Mouse (Mus musculus) midbrain, embryonic 11.5 days (tissue): Measurements from ENCODE around the gene Baiap2l1. TPM values are rescaled to one million over a fixed set of nuclear protein-coding genes. Genes with fewer than 3 reads are reported as not detected.
A peak's percentile ranks its signal among the peaks of the same experiment; 100 is the strongest.

Source experiments
- ATAC-seq: fragments of 200-750 bp; cut with Nextera tagmentation; 2 replicates; pipeline ENCODE4 v1.8.0; 2017; ENCODE audit warnings: moderate TSS enrichment, moderate library complexity; ENCODE audit not compliant: low FRiP score
- DNase-seq: peaks from one replicate; pipeline ENCODE4 v3.0.0; 2015; ENCODE audit warnings: low spot score; ENCODE audit errors: missing footprints
- H3K27ac ChIP-seq: fragments of 300-500 bp; sonication (generic); 2 replicates; pipeline ENCODE4 v1.5.1; 2014; ENCODE audit warnings: low read depth, low read length
- H3K27me3 ChIP-seq: fragments of 300-500 bp; sonication (generic); 2 replicates; pipeline ENCODE4 v1.6.1; 2014; ENCODE audit warnings: mild to moderate bottlenecking, low read length, moderate library complexity, mixed read lengths; ENCODE audit not compliant: control insufficient read depth, insufficient read depth
- H3K36me3 ChIP-seq: fragments of 300-500 bp; sonication (generic); 2 replicates; pipeline ENCODE4 v1.6.1; 2014; ENCODE audit warnings: mild to moderate bottlenecking, low read length, moderate library complexity, mixed read lengths; ENCODE audit not compliant: control insufficient read depth, insufficient read depth
- H3K4me1 ChIP-seq: fragments of 300-500 bp; sonication (generic); 2 replicates; pipeline ENCODE4 v1.6.1; 2014; ENCODE audit warnings: low read length; ENCODE audit not compliant: control insufficient read depth, insufficient read depth
- H3K4me2 ChIP-seq: fragments of 300-500 bp; sonication (generic); 2 replicates; pipeline ENCODE4 v1.6.1; 2014; ENCODE audit warnings: mild to moderate bottlenecking, moderate library complexity
- H3K4me3 ChIP-seq: fragments of 300-500 bp; sonication (generic); 2 replicates; pipeline ENCODE4 v1.5.1; 2014; ENCODE audit warnings: low read depth, low read length
- H3K9ac ChIP-seq: fragments of 300-500 bp; sonication (generic); 2 replicates; pipeline ENCODE4 v1.6.1; 2014; ENCODE audit warnings: low read length
- H3K9me3 ChIP-seq: fragments of 300-500 bp; sonication (generic); 2 replicates; pipeline ENCODE4 v1.6.1; 2016; ENCODE audit warnings: low read length; ENCODE audit not compliant: control insufficient read depth
- WGBS: fragments of 180-500 bp; shearing (Covaris S2); extraction: QIAGEN DNeasy Blood & Tissue Kit; methylation state at CpG from one replicate; pipeline ENCODE4 v1.1.7; 2014; 5-methylcytosine and 5-hydroxymethylcytosine counted together
- polyA plus RNA-seq: library from polyadenylated mRNA; unstranded; fragments of >200 nt; fragmentation: Nextera tagmentation; extraction: Ambion mirVana; gene quantifications from 2 replicates; pipeline ENCODE4 v1.2.1, GENCODE M21; 2014

The Baiap2l1 gene
- polyA plus RNA-seq, 1 experiment from 2014 or later = 2.4 TPM

GRCm38 (mm10) chr5:144243901-144244487 lies 113.9 kb downstream of the Baiap2l1 start, which contains the start of gene Bri3:
Bri3 (plus strand) TSS chr5:144244437.
- Histone ChIP-seq H3K27me3 (no peaks in the 10 kb centered on the region), H3K27ac (no peak within 1 kb of the TSS), H3K4me3 (no peak within 1 kb of the TSS), H3K4me1 (no peaks in the 10 kb centered on the region), H3K9me3 (no peaks in the 10 kb centered on the region), H3K4me2 (no peak within 1 kb of the TSS), H3K9ac (no peak within 1 kb of the TSS), H3K36me3 (no peaks in the 10 kb centered on the region)
- DNase-seq = no peak
- 88% methylated on average over 7 of the region's 7 CpGs for WGBS
- no peak for ATAC-seq

GRCm38 (mm10) chr5:144238969-144239368 lies 118.9 kb downstream of the Baiap2l1 start:
- no peak overlapping the region for H3K4me2 ChIP-seq
- no peaks in the 10 kb centered on the region for H3K27me3 ChIP-seq
- no peak overlapping the region for H3K27ac ChIP-seq
- DNase-seq (no peak), ATAC-seq (no peak)
- no peaks in the 10 kb centered on the region for H3K4me1 ChIP-seq
- H3K9ac ChIP-seq = no peak overlapping the region
- H3K36me3 ChIP-seq = no peaks in the 10 kb centered on the region
- no peaks in the 10 kb centered on the region for H3K9me3 ChIP-seq
- WGBS = 81% methylated on average over 1 of the region's 1 CpGs
- no peak overlapping the region for H3K4me3 ChIP-seq

GRCm38 (mm10) chr5:144234714-144235113 lies 123.2 kb downstream of the Baiap2l1 start:
- 90% methylated on average over 7 of the region's 7 CpGs for WGBS
- H3K4me2 ChIP-seq = no peak overlapping the region
- no peak for ATAC-seq
- no peak overlapping the region for H3K27ac ChIP-seq
- no peak overlapping the region for H3K9ac ChIP-seq
- H3K4me3 ChIP-seq = no peak overlapping the region
- no peak for DNase-seq
- no peaks in the 10 kb centered on the region for H3K27me3 ChIP-seq
- H3K4me1 ChIP-seq = no peaks in the 10 kb centered on the region
- no peaks in the 10 kb centered on the region for H3K9me3 ChIP-seq
- no peaks in the 10 kb centered on the region for H3K36me3 ChIP-seq

- H3K9ac ChIP-seq = no peak overlapping the region
- DNase-seq (no peak), ATAC-seq (no peak)
- H3K27ac ChIP-seq = no peak overlapping the region
- no peaks in the 10 kb centered on the region for H3K4me1 ChIP-seq
- no peaks in the 10 kb centered on the region for H3K36me3 ChIP-seq
- H3K4me3 ChIP-seq = no peak overlapping the region
- no peak overlapping the region for H3K4me2 ChIP-seq
- 76% methylated on average over 6 of the region's 6 CpGs for WGBS
- H3K27me3 ChIP-seq = no peaks in the 10 kb centered on the region
- H3K9me3 ChIP-seq = no peaks in the 10 kb centered on the region
Measured at GRCm38 (mm10) chr5:144234222-144234621, 123.7 kb downstream of the Baiap2l1 start.

- WGBS = 86% methylated on average over 5 of the region's 5 CpGs
- DNase-seq = no peak
Measured at GRCm38 (mm10) chr5:144232531-144232930, 125.4 kb downstream of the Baiap2l1 start.

GRCm38 (mm10) chr5:144231410-144231809 lies 126.5 kb downstream of the Baiap2l1 start:
- DNase-seq (no peak), ATAC-seq (no peak)
- Histone ChIP-seq H3K9ac (no peak overlapping the region), H3K27ac (no peak overlapping the region), H3K9me3 (no peaks in the 10 kb centered on the region), H3K4me1 (no peaks in the 10 kb centered on the region), H3K4me3 (no peak overlapping the region), H3K4me2 (no peak overlapping the region), H3K27me3 (no peaks in the 10 kb centered on the region), H3K36me3 (no peaks in the 10 kb centered on the region)
- WGBS = 76% methylated on average over 1 of the region's 1 CpGs

More at GRCm38 (mm10) chr5:144232531-144232930, 125.4 kb downstream of the Baiap2l1 start:
- no peak for ATAC-seq
- Histone ChIP-seq H3K9ac (no peak overlapping the region), H3K27ac (no peak overlapping the region), H3K4me1 (no peaks in the 10 kb centered on the region), H3K4me2 (no peak overlapping the region), H3K4me3 (no peak overlapping the region), H3K9me3 (no peaks in the 10 kb centered on the region), H3K27me3 (no peaks in the 10 kb centered on the region), H3K36me3 (no peaks in the 10 kb centered on the region)

GRCm38 (mm10) chr5:144230216-144230615 lies 127.7 kb downstream of the Baiap2l1 start:
- no peak overlapping the region for H3K9ac ChIP-seq
- H3K4me3 ChIP-seq = no peak overlapping the region
- 93% methylated on average over 7 of the region's 7 CpGs for WGBS

GRCm38 (mm10) chr5:144226220-144226619 lies 131.7 kb downstream of the Baiap2l1 start:
- Histone ChIP-seq H3K4me2 (no peak overlapping the region), H3K4me3 (no peak overlapping the region), H3K27ac (no peak overlapping the region), H3K9ac (no peak overlapping the region), H3K36me3 (no peaks in the 10 kb centered on the region), H3K27me3 (no peaks in the 10 kb centered on the region), H3K9me3 (no peaks in the 10 kb centered on the region), H3K4me1 (peaks cover 10% of the 10 kb centered on the region)
- DNase-seq (no peak), ATAC-seq (no peak)
- WGBS = 27% methylated on average over 11 of the region's 11 CpGs

More at GRCm38 (mm10) chr5:144230216-144230615, 127.7 kb downstream of the Baiap2l1 start:
- ATAC-seq (no peak), DNase-seq (no peak)
- Histone ChIP-seq H3K4me1 (no peaks in the 10 kb centered on the region), H3K36me3 (no peaks in the 10 kb centered on the region), H3K27me3 (no peaks in the 10 kb centered on the region), H3K9me3 (no peaks in the 10 kb centered on the region), H3K4me2 (no peak overlapping the region), H3K27ac (no peak overlapping the region)

GRCm38 (mm10) chr5:144223899-144224816 lies 133.8 kb downstream of the Baiap2l1 start:
- Histone ChIP-seq H3K4me2 (peak overlapping the region; percentile 70), H3K4me1 (peaks cover 10% of the 10 kb centered on the region), H3K9ac (peak overlapping the region; percentile 76), H3K36me3 (no peaks in the 10 kb centered on the region), H3K4me3 (peak overlapping the region; percentile 49), H3K9me3 (no peaks in the 10 kb centered on the region), H3K27me3 (no peaks in the 10 kb centered on the region), H3K27ac (0 out of 2 replicates have a peak overlapping the region, but pooled peaks have one; percentile 38)
- 25% methylated on average over 18 of the region's 18 CpGs for WGBS
- ATAC-seq = peak; percentile 36; the same call in 1 of the 2 replicates
- no peak for DNase-seq
